Mouse (Mus musculus): ENCODE results near the gene Irx4.

The Irx4 gene

GRCm38 (mm10) chr13:73260354-73261035 lies at the start of gene Irx4:
Irx4 (plus strand) TSS chr13:73260479.
- no peak for DNase-seq (ENCODE audit: low spot score)

GRCm38 (mm10) chr13:73214301-73214700 lies 46.0 kb upstream of the Irx4 start:
- DNase-seq (ENCODE audit: low spot score) = no peak

GRCm38 (mm10) chr13:73236461-73236860 lies 23.8 kb upstream of the Irx4 start:
- no peak for DNase-seq (ENCODE audit: low spot score)

GRCm38 (mm10) chr13:73239191-73239746 lies 21.0 kb upstream of the Irx4 start:
- DNase-seq (ENCODE audit: low spot score) = no peak

DNA sequence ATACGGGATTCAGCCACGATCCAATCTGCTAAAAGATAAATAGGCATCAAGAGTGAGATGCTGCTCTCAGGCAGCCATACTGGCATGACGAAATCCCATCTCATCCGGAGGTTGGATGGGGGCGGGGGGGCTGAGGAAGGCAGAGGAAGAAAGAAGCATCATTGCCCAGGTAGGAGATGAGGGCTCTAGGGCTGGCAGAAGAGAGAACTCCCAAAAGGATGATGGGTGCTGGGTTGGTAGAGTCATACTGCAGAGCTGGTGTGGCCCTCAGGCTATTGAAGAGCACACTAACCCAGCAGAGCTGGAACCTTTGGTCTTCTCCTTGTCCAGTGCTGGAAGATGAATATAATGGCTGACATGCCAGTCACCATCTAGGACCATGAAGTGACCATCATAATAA lies 17.7 kb upstream of the Irx4 start:
- no peak for DNase-seq (ENCODE audit: low spot score)

- DNase-seq (ENCODE audit: low spot score) = no peak
Observed at GRCm38 (mm10) chr13:73246961-73247360, 13.3 kb upstream of the Irx4 start.

DNA sequence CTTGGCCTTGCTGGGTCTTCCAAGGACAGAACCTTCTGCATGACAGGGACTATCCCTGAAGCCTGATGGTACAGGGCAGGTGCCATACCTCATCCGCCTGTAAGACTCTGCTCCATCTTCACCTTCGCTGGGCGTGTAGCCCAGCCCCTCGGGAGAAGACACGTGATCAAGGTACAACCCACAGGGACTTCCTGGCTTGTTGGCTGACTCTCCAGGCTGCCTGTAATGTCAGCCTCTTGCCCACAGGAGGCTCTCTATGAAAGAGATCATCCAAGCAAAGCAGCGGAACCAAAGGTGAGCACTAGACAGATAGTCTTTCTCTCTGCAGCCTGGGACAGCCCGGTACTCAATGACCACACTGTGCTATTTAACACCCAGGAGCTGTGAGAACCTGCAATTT lies 9.1 kb upstream of the Irx4 start:
- DNase-seq (ENCODE audit: low spot score) = no peak

DNA sequence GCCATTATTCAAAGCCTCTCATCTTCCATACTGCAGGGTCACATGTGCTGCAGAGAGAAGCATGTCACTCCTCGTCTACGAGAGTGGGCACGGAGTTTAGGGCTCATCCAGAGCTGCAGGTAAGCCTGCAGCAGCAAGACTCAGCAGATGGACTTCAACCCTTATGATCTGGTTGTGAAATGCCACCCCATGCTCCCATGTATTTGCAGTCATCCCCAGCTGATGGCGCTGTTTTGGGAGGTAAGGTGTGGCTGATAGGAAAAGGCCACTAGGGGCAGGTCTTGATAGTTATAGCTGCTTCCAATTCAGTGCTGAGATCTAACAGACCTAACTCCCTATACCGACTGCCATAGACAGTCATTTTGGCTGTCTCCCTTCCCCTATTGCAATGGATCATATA lies 8.3 kb upstream of the Irx4 start:
- DNase-seq (ENCODE audit: low spot score) = no peak

- no peak for DNase-seq (ENCODE audit: low spot score)
Observed at GRCm38 (mm10) chr13:73258415-73258814, 1.9 kb upstream of the Irx4 start.

DNA sequence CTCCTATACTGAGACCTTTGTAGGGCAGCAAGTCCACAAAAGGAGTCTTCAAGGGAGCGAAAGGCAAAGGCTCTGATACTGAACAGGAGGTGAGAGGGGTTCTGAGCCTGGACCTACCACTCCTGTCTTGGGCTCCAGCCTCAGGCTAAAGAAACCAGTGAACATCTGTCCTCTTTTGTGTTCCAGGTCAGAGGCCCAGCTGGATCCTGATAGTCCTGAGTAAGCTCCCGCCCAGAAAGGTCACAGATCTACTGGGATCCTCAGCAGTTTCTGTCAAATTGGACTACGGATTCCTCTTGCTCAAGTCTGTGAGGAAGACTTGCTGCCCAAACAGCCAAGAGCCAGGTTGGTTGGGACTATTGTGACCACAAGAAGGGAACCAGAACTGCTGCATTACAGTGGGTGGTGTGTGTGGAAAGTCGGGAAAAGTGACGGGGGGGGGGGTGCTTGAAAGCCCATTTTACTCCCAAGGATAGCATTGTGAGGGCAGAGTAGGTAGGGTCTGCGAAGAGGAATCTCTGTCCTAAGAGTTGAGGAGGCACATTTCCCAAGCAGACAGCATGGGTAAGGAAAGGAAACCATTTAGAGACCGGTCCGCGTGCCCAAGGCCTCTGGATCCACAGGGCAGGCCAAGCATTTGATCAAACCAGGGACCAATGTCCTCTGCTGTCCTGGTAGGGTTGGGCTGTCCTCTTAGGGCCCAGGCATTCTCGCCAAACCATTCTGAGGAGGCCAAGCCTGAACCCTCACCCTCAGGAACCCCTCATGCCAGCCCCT lies 514 bp upstream of the Irx4 start:
- no peak for DNase-seq (ENCODE audit: low spot score)

- no peak for DNase-seq (ENCODE audit: low spot score)
Observed at GRCm38 (mm10) chr13:73261036-73261730, 904 bp downstream of the Irx4 start.

GRCm38 (mm10) chr13:73261881-73262280 lies 1.6 kb downstream of the Irx4 start:
- no peak for DNase-seq (ENCODE audit: low spot score)

DNA sequence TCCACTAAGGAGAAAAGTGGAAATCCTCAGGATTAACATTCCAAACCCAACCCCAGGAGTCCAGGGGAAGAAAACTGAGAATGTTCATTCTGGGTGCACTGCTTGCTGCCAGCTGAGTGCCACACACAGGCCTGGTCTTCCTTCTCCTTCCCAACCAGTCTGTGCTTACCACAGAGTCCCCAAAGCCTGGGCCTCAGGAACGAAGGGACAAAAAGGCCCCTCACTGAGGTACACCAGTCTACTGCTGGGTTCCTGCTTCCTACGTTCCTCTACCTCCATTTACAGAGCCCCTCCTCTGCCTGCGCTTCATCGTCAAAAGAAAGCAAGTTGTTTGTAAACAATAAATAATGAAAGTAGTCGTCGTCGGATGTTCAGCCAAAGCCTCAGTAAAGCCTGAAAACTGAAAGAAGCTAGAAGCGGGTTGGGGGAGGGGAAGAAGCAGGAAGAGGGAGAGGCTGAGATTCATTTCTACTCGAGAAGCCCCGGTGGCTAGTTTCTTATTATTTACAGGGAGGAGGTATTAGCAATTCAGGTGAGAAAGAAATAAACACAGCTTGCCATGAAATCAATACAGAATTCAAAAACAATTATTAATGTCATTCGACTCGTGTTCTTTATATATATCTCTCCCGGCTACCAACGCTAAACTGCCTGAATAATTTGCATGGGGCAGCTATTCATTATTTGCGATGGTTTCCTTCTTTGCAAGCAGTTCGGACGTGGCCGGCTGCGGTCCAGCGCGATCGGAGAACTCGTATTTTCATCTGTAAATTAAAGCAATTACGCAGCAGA lies 2.3 kb downstream of the Irx4 start:
- DNase-seq (ENCODE audit: low spot score) = no peak

- no peak for DNase-seq (ENCODE audit: low spot score)
Observed at GRCm38 (mm10) chr13:73263128-73263971, 3.1 kb downstream of the Irx4 start.

GRCm38 (mm10) chr13:73264166-73264735 lies 4.0 kb downstream of the Irx4 start:
- DNase-seq (ENCODE audit: low spot score) = no peak

- DNase-seq (ENCODE audit: low spot score) = no peak
Observed at GRCm38 (mm10) chr13:73264831-73265230, 4.6 kb downstream of the Irx4 start.

GRCm38 (mm10) chr13:73265442-73265841 lies 5.2 kb downstream of the Irx4 start:
- DNase-seq (ENCODE audit: low spot score) = no peak

GRCm38 (mm10) chr13:73267551-73267950 lies 7.3 kb downstream of the Irx4 start:
- DNase-seq (ENCODE audit: low spot score) = no peak

DNA sequence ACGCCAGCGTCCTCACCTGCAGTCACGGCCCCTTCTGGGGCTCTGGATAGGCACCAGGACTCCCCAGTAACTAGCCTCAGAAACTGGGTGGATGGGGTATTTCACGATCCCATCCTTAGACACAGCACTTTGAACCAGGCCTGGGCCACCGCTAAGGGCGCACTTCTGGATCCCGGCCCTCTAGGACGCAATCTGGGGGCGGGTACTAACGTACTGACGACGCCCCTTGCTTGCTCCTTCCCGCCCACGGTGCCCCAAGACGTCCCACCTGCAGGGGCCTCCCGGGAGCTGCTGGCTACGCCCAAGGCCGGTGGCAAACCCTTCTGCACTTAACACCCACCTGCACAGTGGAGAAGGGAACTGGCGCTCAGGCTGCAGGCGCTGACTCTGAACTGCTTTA lies 8.4 kb downstream of the Irx4 start:
- DNase-seq (ENCODE audit: low spot score) = no peak

DNA sequence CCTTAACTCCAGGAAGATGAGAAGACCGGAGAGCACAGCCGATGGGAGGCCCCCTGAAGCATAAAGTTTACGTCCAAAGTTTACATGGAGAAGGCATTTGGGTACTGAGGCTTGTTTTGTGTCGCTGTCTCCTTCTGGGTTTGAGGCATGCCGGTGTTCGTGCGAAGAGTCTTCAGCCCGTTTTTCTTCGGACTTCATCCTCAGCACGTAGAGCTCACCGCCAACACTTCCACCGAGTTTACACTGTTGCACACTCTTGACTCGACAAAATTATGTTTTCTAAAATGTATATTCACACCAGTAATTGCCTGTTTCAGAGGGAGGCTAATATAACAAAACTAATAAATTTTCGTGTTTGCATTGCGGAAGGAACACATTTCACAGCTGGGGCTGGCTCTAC lies 9.0 kb downstream of the Irx4 start:
- no peak for DNase-seq (ENCODE audit: low spot score)

DNA sequence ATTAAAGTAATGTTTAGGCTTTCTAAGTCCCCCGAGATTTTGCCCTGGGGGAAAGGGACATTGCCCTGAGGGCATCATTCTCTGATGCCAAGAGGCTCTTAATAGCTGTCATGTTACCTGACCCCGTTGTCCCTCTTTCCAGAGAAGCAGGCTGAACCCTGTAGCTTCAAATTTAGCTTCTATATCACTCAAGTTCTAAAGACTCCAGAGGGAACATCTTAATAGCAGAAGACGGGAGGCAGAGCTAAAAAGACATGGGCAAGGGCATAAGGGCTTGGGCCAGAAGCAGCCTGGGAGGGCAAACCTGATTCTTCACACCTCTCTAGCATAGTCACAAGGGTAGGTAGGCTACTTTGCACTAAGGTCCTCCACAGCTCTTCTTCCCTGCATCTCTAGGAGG lies 9.6 kb downstream of the Irx4 start:
- no peak for DNase-seq (ENCODE audit: low spot score)
